Mouse (Mus musculus): Measurements from ENCODE around the gene Gfy. TPM values are rescaled to one million over a fixed set of nuclear protein-coding genes. Genes with fewer than 3 reads are reported as not detected.
A peak's percentile ranks its signal among the peaks of the same experiment; 100 is the strongest.

The Gfy gene
- polyA plus RNA-seq, 1 experiment from 2014 or later: not detected

- no peak for TF ChIP-seq CTCF (IDR thresholded peaks at IDR 0.05; ENCODE audit: low read depth)
- Histone ChIP-seq H3K9me3 (ENCODE audit: low read depth, low read length) (no peaks in the 10 kb centered on the region), H3K36me3 (ENCODE audit: insufficient read depth) (no peaks in the 10 kb centered on the region), H3K4me1 (ENCODE audit: insufficient read depth) (no peaks in the 10 kb centered on the region), H3K4me2 (peak within 1 kb of the TSS; percentile 59), H3K27ac (ENCODE audit: low read depth) (no peak within 1 kb of the TSS), H3K4me3 (ENCODE audit: low read depth, low read length) (peak within 1 kb of the TSS; percentile 39), H3K27me3 (ENCODE audit: insufficient read depth, low read length) (no peaks in the 10 kb centered on the region), H3K9ac (peak within 1 kb of the TSS; percentile 38)
- 7% methylated on average over 44 of the region's 44 CpGs for WGBS
- DNase-seq: peak; percentile 100
- peak; percentile 97 for ATAC-seq (ENCODE audit: insufficient read depth)
These were observed 25.2 kb upstream of the Gfy start, which contains the start of gene Ccdc155 for GRCm38 (mm10) chr7:45204380-45205143. Ccdc155 (minus strand) TSS chr7:45204892.

GRCm38 (mm10) chr7:45202654-45203053 lies 23.3 kb upstream of the Gfy start:
- Histone ChIP-seq H3K9me3 (ENCODE audit: low read depth, low read length) (no peaks in the 10 kb centered on the region), H3K36me3 (ENCODE audit: insufficient read depth) (no peaks in the 10 kb centered on the region), H3K4me2 (no peak overlapping the region), H3K9ac (no peak overlapping the region), H3K27me3 (ENCODE audit: insufficient read depth, low read length) (no peaks in the 10 kb centered on the region), H3K4me3 (ENCODE audit: low read depth, low read length) (no peak overlapping the region), H3K4me1 (ENCODE audit: insufficient read depth) (no peaks in the 10 kb centered on the region), H3K27ac (ENCODE audit: low read depth) (peak overlapping the region; percentile 9; the same call in 1 of the 2 replicates)
- 23% methylated on average over 10 of the region's 10 CpGs for WGBS
- DNase-seq (no peak), ATAC-seq (ENCODE audit: insufficient read depth) (no peak)
- TF ChIP-seq CTCF (IDR thresholded peaks at IDR 0.05; ENCODE audit: low read depth): no peak

- WGBS: 72% methylated on average over 11 of the region's 11 CpGs
- no peak overlapping the region for H3K9ac ChIP-seq
- TF ChIP-seq CTCF (IDR thresholded peaks at IDR 0.05; ENCODE audit: low read depth): no peak
- no peaks in the 10 kb centered on the region for H3K9me3 ChIP-seq (ENCODE audit: low read depth, low read length)
- no peaks in the 10 kb centered on the region for H3K4me1 ChIP-seq (ENCODE audit: insufficient read depth)
- H3K36me3 ChIP-seq (ENCODE audit: insufficient read depth): no peaks in the 10 kb centered on the region
- H3K27ac ChIP-seq (ENCODE audit: low read depth): no peak overlapping the region
- DNase-seq (no peak), ATAC-seq (ENCODE audit: insufficient read depth) (no peak)
- no peak overlapping the region for H3K4me3 ChIP-seq (ENCODE audit: low read depth, low read length)
- no peak overlapping the region for H3K4me2 ChIP-seq
- no peaks in the 10 kb centered on the region for H3K27me3 ChIP-seq (ENCODE audit: insufficient read depth, low read length)
These were observed 19.6 kb upstream of the Gfy start for GRCm38 (mm10) chr7:45198961-45199360.

- DNase-seq (peak; percentile 87), ATAC-seq (ENCODE audit: insufficient read depth) (peak; percentile 32; the same call in 1 of the 2 replicates)
- WGBS: 10% methylated on average over 5 of the region's 5 CpGs
- no peak overlapping the region for H3K9ac ChIP-seq
- no peaks in the 10 kb centered on the region for H3K27me3 ChIP-seq (ENCODE audit: insufficient read depth, low read length)
- H3K4me3 ChIP-seq (ENCODE audit: low read depth, low read length): no peak overlapping the region
- no peaks in the 10 kb centered on the region for H3K9me3 ChIP-seq (ENCODE audit: low read depth, low read length)
- no peaks in the 10 kb centered on the region for H3K36me3 ChIP-seq (ENCODE audit: insufficient read depth)
- no peaks in the 10 kb centered on the region for H3K4me1 ChIP-seq (ENCODE audit: insufficient read depth)
- TF ChIP-seq CTCF (IDR thresholded peaks at IDR 0.05; ENCODE audit: low read depth): peak; percentile 89
- no peak overlapping the region for H3K27ac ChIP-seq (ENCODE audit: low read depth)
- H3K4me2 ChIP-seq: no peak overlapping the region
These were observed 19.1 kb upstream of the Gfy start for GRCm38 (mm10) chr7:45198435-45198834.

- no peak for TF ChIP-seq CTCF (IDR thresholded peaks at IDR 0.05; ENCODE audit: low read depth)
- Histone ChIP-seq H3K27me3 (ENCODE audit: insufficient read depth, low read length) (no peaks in the 10 kb centered on the region), H3K9me3 (ENCODE audit: low read depth, low read length) (no peaks in the 10 kb centered on the region), H3K4me3 (ENCODE audit: low read depth, low read length) (no peak overlapping the region), H3K27ac (ENCODE audit: low read depth) (no peak overlapping the region), H3K4me1 (ENCODE audit: insufficient read depth) (no peaks in the 10 kb centered on the region), H3K9ac (no peak overlapping the region), H3K4me2 (no peak overlapping the region), H3K36me3 (ENCODE audit: insufficient read depth) (no peaks in the 10 kb centered on the region)
- DNase-seq (no peak), ATAC-seq (ENCODE audit: insufficient read depth) (no peak)
- WGBS: 61% methylated on average over 5 of the region's 5 CpGs
These were observed 17.6 kb upstream of the Gfy start for GRCm38 (mm10) chr7:45196994-45197393.

- Histone ChIP-seq H3K4me1 (ENCODE audit: insufficient read depth) (no peaks in the 10 kb centered on the region), H3K27me3 (ENCODE audit: insufficient read depth, low read length) (no peaks in the 10 kb centered on the region), H3K9me3 (ENCODE audit: low read depth, low read length) (no peaks in the 10 kb centered on the region), H3K27ac (ENCODE audit: low read depth) (no peak overlapping the region), H3K9ac (no peak overlapping the region), H3K4me2 (no peak overlapping the region), H3K4me3 (ENCODE audit: low read depth, low read length) (no peak overlapping the region), H3K36me3 (ENCODE audit: insufficient read depth) (no peaks in the 10 kb centered on the region)
- no peak for TF ChIP-seq CTCF (IDR thresholded peaks at IDR 0.05; ENCODE audit: low read depth)
- DNase-seq: no peak
- ATAC-seq (ENCODE audit: insufficient read depth): no peak
- WGBS: 76% methylated on average over 4 of the region's 4 CpGs
These were observed 16.8 kb upstream of the Gfy start for GRCm38 (mm10) chr7:45196176-45196535.

GRCm38 (mm10) chr7:45195341-45196175 lies 16.2 kb upstream of the Gfy start:
- H3K9ac ChIP-seq: no peak overlapping the region
- H3K4me1 ChIP-seq (ENCODE audit: insufficient read depth): no peaks in the 10 kb centered on the region
- H3K27me3 ChIP-seq (ENCODE audit: insufficient read depth, low read length): no peaks in the 10 kb centered on the region
- WGBS: 47% methylated on average over 13 of the region's 13 CpGs
- H3K27ac ChIP-seq (ENCODE audit: low read depth): no peak overlapping the region
- H3K9me3 ChIP-seq (ENCODE audit: low read depth, low read length): no peaks in the 10 kb centered on the region
- H3K4me3 ChIP-seq (ENCODE audit: low read depth, low read length): no peak overlapping the region
- no peaks in the 10 kb centered on the region for H3K36me3 ChIP-seq (ENCODE audit: insufficient read depth)
- DNase-seq (no peak), ATAC-seq (ENCODE audit: insufficient read depth) (no peak)
- no peak overlapping the region for H3K4me2 ChIP-seq
- no peak for TF ChIP-seq CTCF (IDR thresholded peaks at IDR 0.05; ENCODE audit: low read depth)
